Mouse (Mus musculus) adrenal gland, adult 8-10 months (tissue): Measurements from ENCODE around the gene Ell. TPM values are rescaled to one million over a fixed set of nuclear protein-coding genes. Genes with fewer than 3 reads are reported as not detected.

Experiments used
- DNase-seq: peaks from one replicate; pipeline ENCODE4 v3.0.0; 2022
- total RNA-seq, 4 experiments: library from RNA; stranded (reverse); gene quantifications; 2 replicates each; pipeline ENCODE4 v1.2.4; 2022

Gene Ell
- total RNA-seq, 4 experiments from 2014 or later: 25.2 to 38.3 (median 30.3) TPM

DNA sequence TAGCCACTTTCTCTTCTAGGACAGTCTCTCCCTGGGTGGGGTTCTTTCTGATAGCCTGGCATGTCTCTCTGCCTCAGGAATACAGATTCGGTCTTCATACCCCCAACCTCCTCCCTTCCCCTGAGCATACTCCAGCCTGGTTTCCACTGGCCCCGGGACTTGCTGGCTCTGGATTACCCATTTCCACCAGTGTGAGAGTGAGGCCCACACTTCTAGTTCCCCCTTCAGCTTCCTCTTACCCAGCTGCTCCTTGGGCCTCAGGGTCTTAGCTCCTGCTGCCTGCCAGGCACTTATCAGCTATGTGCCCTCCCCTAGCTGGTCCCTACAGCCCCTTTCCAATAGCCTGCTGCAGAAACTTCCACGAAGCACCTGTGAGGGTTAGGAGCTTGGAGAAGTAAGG lies 76.6 kb downstream of the Ell start, which contains the start of gene Lrrc25:
TSS of gene Lrrc25 (plus strand) at position 262 of the 400 bp plus-strand sequence.
- DNase-seq: no peak

DNA sequence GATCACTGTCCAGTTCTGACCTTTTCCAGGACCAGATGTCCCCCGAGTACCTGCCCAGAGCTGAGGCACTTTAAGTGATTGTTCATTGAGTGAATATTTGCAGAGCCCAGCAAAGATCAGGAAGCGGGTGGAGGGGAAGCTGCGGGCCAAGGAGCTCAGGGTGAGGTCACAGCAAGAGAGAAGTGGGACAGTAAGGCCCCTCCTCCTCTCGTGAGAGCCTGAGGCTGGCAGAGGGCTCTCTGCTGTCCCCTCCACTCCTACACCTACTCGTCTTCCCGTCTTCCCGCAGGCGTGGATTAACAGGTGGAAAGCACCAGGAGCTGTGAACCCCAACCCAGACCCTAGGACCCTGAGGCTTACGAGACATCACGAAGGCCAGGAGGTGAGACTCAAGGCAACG lies 77.4 kb downstream of the Ell start:
- DNase-seq: no peak

DNA sequence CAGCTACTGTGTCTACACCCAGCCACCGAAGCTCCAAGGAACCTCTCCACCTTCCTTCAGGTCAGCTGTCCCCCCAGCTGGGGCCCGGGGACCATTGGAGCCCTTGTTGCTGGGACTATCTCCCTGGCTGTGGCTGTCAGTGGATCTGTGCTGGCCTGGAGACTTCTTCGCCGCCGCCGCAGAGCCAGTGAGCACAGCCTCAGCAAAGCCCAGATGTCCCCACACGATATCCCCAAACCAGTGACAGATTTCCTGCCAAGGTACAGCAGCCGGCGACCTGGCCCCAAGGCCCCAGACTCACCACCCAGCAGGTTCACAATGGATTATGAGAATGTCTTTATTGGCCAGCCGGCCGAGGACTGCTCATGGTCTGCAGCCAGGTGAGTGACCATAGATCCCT lies 78.7 kb downstream of the Ell start:
- no peak for DNase-seq

DNA sequence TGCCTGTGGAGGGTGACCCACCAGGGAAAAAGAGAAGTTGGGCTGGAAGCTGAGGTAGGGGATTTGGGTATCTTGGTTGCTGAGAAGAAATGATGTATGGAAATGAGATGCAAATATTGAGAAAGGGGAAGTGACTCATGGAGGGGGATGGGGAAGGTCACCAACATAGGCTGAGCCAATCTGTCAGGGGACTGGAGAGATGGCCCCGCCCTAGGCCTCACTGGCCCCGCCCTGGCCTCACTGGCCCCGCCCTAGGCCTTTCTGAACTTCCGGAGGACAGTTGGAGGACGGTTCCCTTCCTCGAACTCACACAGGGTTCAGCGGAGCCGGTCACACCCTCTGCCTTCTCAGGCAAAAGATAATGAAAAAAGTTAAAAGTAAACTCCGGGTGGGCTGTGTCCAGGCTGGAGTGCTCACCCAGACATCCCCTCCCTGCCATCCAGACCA lies 79.7 kb downstream of the Ell start:
- no peak for DNase-seq

DNA sequence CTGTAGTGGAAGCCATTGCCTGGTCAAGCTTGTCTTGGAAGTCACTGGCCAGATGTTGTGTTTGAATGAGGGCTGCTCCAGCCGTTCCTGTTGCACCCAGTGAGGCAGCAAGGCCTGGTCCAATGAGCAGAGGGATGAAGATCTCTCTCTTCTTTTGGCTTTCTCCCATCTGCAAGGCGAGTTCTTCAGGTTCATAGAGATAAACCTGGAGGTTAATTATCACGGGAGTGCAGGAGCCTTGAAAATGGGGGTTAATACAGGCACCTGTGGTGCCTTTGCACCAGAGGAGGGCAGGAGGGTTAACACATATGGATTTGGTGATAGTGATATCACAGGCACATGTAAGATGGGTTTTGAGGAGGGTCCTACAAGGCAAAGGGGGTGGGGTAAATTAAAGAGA lies 83.0 kb downstream of the Ell start:
- DNase-seq: no peak

DNA sequence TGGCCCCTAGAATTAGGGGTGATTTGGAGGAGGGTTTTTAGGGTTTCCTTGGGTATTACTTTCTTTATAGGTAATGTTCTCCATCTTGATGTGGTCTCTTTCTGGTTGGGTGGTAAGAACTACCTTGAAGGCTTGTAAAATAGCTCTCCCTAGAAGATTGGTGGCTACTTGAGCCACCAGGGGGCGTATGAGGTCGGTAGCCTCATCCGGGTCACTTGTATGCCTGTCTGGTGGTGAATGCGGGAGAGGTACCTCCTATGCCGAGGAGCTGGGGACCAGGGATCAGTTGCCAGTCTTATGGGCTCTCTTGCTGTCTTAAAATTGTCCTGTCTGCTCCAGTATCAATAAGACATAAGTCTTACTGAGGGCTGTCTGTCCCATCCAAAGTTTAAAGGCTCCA lies 85.8 kb downstream of the Ell start:
- no peak for DNase-seq

DNA sequence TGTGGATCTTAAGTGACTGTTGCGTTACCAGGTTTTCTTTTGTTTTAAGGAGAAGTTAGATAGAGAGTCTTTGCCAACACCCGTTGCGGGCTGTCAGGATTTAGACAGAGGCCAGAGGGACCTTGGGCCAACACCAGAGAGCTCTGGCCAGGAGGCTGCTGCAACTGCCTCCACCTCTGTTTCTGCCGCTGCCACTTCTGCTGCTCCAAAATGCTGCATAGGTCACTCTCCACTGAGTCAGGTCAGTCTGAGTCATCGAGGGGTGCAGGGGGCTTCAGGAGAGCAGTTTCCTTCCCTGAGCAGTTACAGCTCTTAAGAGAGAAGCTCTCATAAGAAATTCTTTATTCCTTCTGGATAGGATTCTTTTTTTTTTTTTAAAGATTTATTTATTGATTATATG lies 87.8 kb downstream of the Ell start:
- no peak for DNase-seq

DNA sequence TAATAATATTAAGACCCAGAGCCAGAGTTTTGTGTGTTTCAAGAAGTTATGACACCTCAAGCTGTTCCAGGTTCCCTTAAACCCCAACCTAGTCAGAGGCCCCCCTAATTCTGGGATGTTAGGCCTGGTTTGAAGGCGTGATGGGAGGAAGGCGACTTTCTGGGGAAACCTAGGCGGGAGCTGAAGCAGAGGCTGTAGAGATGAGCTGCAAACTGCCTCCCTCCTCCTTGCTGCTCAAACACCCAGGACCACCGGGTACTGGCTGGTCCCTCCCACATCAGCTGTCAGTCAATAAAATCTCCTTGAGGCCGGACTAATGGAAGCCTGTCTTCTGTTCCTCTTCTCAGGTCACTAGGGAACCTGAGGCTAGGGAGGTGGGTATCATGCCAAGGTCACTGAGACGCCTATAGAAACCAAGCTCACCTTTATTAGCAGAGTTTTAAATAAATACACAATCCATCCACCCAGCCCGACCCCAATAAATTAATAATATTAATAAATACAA lies 89.8 kb downstream of the Ell start:
- no peak for DNase-seq

DNA sequence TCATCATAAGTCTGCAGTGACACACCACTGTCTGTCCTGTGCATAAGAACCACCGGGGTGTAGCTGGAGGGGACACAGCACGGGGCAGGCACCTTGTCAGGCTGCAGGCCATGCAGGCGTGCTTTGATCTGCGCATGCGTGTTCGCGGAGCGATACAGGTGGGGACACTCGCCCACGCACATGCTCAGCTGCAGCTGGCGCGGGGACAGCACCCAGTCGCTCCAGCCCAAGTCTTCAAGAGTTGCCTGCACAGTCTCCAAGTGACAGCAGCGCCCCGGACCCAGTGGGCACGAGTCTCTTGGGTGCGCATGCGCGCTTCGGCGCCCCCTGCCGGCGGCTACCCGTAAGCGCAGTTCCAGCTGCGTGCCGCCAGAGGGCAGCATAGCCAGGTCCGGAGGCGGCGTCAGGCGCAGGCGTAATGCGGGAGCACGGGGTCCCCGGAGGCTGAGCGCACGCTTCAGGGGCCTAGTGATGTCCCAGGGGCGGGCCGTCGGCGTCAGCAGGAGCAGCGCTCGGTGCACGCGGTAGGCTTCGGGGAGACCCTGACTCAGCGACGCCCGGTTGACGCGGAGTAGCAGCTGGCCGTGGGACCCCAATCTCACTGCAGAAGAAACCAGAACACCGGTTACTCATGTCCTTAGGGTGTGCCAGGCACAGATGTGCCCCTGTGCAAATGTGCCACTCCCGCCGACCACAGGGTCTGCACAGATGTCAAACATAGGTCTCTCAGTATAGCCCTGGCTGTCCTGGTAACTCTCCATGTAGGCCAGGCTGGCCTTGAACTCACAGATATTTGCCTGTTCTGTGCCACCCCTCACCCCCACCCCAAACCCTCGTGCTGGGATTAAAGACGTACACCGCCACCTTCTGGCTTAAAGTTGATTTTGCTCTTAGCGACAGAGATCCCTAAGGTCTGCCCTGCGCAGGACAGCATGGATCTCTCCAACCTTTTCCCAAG lies 90.6 kb downstream of the Ell start:
- peak; percentile 84 for DNase-seq

DNA sequence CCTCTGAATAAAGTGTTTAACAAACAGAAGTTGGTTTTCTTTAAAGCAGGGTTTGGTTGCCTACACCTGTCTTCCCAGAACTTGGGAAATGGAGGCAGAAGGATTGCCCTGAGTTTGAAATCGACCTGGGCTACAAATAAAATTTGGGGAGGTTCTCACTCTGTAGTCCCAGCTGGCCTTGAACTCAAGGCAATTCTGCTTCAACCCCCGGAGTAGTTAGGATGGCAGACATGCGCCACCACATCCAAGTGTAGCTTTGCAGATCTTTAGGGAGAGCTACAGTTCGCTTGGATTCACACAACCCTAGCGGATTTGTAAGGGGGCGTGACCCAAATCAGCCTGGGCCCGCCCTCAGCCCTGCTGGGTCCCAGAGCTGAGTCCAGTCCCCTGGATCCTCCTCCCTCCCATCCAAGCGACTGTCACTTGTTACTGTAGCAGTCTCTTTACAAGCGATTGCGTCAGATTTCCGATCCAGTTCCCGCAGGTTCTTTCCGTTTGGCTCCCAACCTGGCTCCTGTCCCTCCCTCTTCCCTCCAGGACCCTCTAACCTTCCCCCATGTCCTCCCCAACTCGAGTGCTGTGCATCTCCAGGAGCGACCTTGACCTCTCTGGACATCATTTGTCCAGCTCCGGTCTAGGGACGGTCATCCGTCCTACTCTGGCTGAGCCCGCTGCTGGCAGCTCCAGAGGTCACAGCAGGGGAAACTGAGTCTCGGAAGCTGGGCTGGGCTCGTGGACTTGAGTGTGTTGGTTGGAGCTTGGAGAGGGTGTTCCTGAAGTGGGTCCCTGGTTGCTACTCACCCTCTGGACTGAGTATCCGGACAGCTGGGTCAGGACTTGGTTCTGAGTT lies 91.5 kb downstream of the Ell start:
- peak; percentile 81 for DNase-seq

DNA sequence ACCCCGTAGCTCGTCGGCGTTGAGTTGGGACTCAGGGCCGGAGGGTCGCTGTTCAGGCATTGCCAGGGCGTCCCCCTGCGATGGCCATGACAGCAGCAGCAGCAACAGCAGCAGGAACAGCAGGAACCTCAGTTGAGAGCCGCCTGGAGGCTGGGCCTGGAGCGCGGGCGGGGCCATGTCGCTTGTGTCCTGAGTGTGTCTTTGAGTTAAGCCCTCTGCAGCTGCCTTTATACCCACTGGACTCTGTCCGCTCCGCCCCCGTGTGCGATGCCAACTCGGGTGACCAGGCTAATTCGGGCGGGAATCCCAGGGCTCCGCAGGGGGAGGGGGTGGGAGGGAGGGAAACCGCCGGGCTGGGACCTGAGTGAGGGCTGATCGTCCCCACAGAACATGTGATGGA lies 92.2 kb downstream of the Ell start:
- no peak for DNase-seq

DNA sequence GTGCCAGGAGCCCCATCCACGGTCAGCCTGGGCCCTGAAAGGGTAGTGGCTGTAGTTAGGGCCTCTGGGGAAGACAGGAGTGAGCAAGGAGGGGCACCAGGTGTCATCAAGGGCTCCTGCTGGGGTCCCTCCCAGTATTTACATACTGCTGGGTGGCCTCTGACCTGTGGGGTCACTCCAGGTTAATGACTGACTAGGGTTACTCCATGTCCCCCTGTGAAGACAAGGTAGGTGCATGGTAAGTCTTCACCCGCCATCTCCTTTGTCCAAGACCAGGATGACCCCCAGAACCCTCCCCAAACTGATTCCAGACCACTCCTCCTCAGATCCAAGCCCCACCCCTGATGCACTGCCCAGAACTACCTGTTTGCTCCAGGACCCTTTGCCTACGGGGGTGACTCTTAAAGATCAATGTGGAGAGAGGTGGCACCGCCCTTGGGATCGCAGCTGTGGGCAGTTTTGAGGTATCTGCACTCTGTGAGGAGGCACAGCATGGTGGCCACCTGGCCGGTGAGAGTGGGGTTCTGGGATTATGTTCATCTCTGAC lies 93.2 kb downstream of the Ell start, which contains the start of gene Gdf15:
TSS of gene Gdf15 (minus strand) at position 111 of the 547 bp plus-strand sequence.
- no peak for DNase-seq

DNA sequence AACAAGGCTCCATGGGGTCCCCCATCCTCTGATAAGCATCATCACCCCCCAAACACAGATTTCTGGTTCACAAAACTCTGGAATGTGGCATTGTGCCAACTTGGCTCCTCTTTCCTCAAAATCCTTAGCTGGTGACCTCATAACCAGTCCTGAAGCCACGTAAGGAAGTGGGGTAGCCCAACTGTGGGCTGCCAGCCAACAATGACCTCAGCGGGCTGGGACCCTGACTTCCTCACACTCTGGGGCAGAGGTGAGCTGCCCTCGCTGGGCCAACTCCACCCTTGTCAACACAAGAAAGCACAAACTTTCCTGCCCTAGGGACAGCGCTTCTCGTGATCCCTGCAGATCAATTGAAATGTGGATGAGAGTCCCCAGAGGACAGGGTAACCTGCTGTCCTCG lies 94.8 kb downstream of the Ell start:
- no peak for DNase-seq

DNA sequence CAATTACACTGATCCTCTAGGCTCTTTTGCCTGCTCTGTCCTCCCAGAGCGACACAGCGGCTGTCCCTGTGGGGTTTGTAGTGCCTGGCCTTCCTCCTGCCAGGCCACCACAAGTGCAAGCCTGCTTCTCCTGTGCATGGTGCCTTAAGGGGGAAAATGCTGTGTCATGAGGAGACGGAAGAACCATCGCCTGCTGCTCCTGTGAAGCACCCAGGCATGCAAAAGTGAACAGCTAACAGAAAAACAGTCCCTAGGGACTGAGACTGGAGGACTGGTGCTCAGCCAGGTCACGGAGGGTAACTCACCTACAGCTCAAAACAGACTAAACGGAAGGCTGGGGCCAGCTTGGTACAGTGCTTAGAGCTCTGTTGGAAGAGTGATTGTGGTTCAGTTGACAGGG lies 96.3 kb downstream of the Ell start:
- DNase-seq: no peak

DNA sequence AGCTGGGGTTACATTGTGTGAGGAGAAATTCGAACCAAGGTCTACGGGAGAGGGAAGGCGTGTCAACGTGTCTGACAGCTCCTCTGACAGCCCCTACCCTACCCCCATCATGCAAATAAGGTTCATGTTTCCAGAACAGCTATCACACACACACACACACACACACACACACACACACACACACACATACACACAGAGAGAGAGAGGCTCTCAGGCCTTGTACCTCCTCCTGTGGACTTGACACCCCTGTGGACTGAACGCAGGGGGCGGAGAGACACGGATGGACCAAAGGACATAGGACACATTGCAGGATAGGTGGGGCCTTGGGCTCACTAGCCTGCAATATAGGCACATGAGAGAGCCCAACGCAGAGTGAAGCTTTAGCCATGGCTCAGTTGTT lies 97.6 kb downstream of the Ell start:
- no peak for DNase-seq

DNA sequence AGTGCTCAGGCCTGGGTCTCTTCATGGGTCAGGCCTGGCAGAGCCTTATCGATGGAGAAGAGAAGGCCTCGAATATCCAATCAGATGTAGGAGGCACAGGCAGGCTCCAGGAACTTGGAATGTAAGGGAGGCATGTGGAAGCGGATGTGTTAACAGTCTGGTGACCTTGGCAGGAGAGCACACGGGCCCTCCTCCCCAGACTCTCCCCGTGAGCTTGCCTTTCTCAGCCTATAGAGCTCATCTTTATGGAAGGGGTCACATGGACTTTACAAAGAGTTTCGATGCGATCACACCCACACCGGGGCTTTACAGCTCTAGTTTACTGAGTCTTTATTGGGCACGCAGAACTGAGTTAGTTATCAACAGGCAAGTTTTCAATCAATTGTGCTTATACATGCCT lies 99.5 kb downstream of the Ell start:
- DNase-seq: no peak

Other genes with a start within 250 kb of the Ell start
- 10 to 100 TPM; 74.5 to 93.4 (median 86.3) TPM for gene Ddx49, start 237.0 kb upstream of the Ell start, total RNA-seq
- 100 to 1,000 TPM; 190 to 236 (median 226) TPM for gene Cope, start 236.9 kb upstream of the Ell start, total RNA-seq
- 1 to 10 TPM; 2.8 to 5.3 (median 4.1) TPM for gene Cers1, start 223.7 kb upstream of the Ell start, total RNA-seq
- 1 to 10 TPM in 2 of 4 experiments, under 1 TPM in 2; 0.70 to 1.6 (median 1.1) TPM for gene Gdf1, start 209.6 kb upstream of the Ell start, total RNA-seq
- 10 to 100 TPM; 64.2 to 82.6 (median 76.1) TPM for gene Upf1, start 186.2 kb upstream of the Ell start, total RNA-seq
- gene Comp, start 165.9 kb upstream of the Ell start, total RNA-seq: under 1 TPM in 3 of 4 experiments, not detected in 1; 0.17 to 0.61 (median 0.27) TPM
- 10 to 100 TPM; 25.3 to 52.7 (median 36.5) TPM for gene Crtc1, start 99.9 kb upstream of the Ell start, total RNA-seq
- gene Klhl26, start 62.5 kb upstream of the Ell start, total RNA-seq: 10 to 100 TPM; 27.3 to 35.8 (median 30.6) TPM
- gene Tmem59l, start 52.1 kb upstream of the Ell start, total RNA-seq: 10 to 100 TPM; 27.2 to 44.6 (median 31.0) TPM
- gene Crlf1, start 46.3 kb upstream of the Ell start, total RNA-seq: 1 to 10 TPM in 1 of 4 experiments, under 1 TPM in 2, not detected in 1; 0.51 to 1.5 (median 0.59) TPM
- gene Rex1bd, start 32.7 kb upstream of the Ell start, total RNA-seq: 100 to 1,000 TPM; 126 to 165 (median 148) TPM
- gene Uba52, start 28.7 kb upstream of the Ell start, total RNA-seq: 1,000 to 10,000 TPM; 1,217 to 1,378 (median 1,304) TPM
- gene Fkbp8, start 11.7 kb upstream of the Ell start, total RNA-seq: 100 to 1,000 TPM; 352 to 405 (median 379) TPM
- gene Kxd1, start 11.5 kb upstream of the Ell start, total RNA-seq: 10 to 100 TPM; 77.1 to 86.6 (median 80.3) TPM
- gene Isyna1, start 54.9 kb downstream of the Ell start, total RNA-seq: 100 to 1,000 TPM; 124 to 207 (median 158) TPM
- gene Ssbp4, start 69.4 kb downstream of the Ell start, total RNA-seq: 100 to 1,000 TPM in 2 of 4 experiments, 10 to 100 TPM in 2; 69.3 to 158 (median 120) TPM
- 1 to 10 TPM; 1.5 to 4.4 (median 3.2) TPM for gene Lrrc25, start 76.7 kb downstream of the Ell start, total RNA-seq
- gene Gdf15, start 93.0 kb downstream of the Ell start, total RNA-seq: 1 to 10 TPM; 1.8 to 3.5 (median 3.0) TPM
- 100 to 1,000 TPM; 129 to 163 (median 131) TPM for gene Pgpep1, start 120.9 kb downstream of the Ell start, total RNA-seq
- 100 to 1,000 TPM in 1 of 4 experiments, 10 to 100 TPM in 3; 81.4 to 101 (median 86.6) TPM for gene Lsm4, start 133.8 kb downstream of the Ell start, total RNA-seq
- gene Jund, start 159.5 kb downstream of the Ell start, total RNA-seq: 100 to 1,000 TPM; 187 to 329 (median 253) TPM
- under 1 TPM in 3 of 4 experiments, not detected in 1; 0.07 to 0.09 (median 0.08) TPM for gene Iqcn, start 164.0 kb downstream of the Ell start, total RNA-seq
- not detected for gene Gm3336, start 179.1 kb downstream of the Ell start, total RNA-seq
- under 1 TPM; 0.26 to 0.86 (median 0.30) TPM for gene Pde4c, start 184.3 kb downstream of the Ell start, total RNA-seq
- 10 to 100 TPM; 59.6 to 90.1 (median 74.4) TPM for gene Rab3a, start 215.2 kb downstream of the Ell start, total RNA-seq
- gene Mpv17l2, start 221.5 kb downstream of the Ell start, total RNA-seq: 100 to 1,000 TPM; 106 to 166 (median 126) TPM
- 10 to 100 TPM; 44.0 to 73.8 (median 57.9) TPM for gene Pik3r2, start 237.3 kb downstream of the Ell start, total RNA-seq